In the genomic region with DNA sequence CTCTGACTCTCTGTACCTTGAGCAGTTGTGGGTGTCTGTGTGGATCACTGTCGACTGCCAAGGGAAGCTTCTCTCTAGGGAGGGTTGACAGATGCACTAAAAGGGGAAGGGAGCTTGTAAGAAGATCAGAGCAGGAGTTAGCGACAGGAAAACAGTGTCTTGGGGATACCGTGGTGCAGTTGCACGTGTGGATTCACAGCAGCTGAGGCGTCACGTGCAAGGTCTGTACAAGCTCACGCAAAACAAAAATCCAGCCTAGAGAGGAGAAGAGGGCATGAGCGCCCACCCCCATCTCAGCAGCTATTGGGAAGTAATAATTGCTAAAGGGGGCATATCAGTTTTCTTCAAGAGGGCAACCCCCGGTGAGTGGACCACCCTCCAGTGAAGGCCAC, we compare ENCODE assay signal across 13 mouse cellular contexts.
"Had no signal": no experiment of that assay in that cellular context is flagged by ENCODE, and none has a peak within 500 bp of the region (broad histone marks: within the 10 kb centered on the region; RNA-seq: fewer than 3 reads in every experiment).

No protein-coding gene starts in this region.

- H3K4me1 ChIP-seq: lung, embryonic 15.5 days; megakaryocyte, embryonic 14.5 days had no signal

- H3K36me3 ChIP-seq: lung, embryonic 15.5 days; midbrain, embryonic 12.5 days; neural tube, embryonic 12.5 days had no signal

- H3K27me3 ChIP-seq: lung, embryonic 15.5 days; megakaryocyte, embryonic 14.5 days; midbrain, embryonic 12.5 days; neural tube, embryonic 12.5 days had no signal

- H3K9ac ChIP-seq: liver, postnatal 0 days; lung, embryonic 15.5 days; midbrain, embryonic 12.5 days; neural tube, embryonic 12.5 days had no signal

- H3K4me2 ChIP-seq: lung, embryonic 15.5 days; midbrain, embryonic 12.5 days; neural tube, embryonic 12.5 days had no signal

- H3K9me3 ChIP-seq: lung, embryonic 15.5 days; midbrain, embryonic 12.5 days; neural tube, embryonic 12.5 days had no signal

- DNase-seq: liver, postnatal 0 days; lung, adult 2 months; lung, postnatal 14 days; midbrain, embryonic 14.5 days; right cerebral cortex, postnatal 14 days; thymus, adult 18-20 months; thymus, postnatal 14 days; thymus, postnatal 36 days had no signal

- H3K27ac ChIP-seq: lung, embryonic 15.5 days; macrophage; midbrain, embryonic 12.5 days; neural tube, embryonic 12.5 days had no signal

- H3K4me3 ChIP-seq: lung, embryonic 15.5 days; megakaryocyte, embryonic 14.5 days; midbrain, embryonic 12.5 days; neural tube, embryonic 12.5 days had no signal
